Mouse (Mus musculus) splenic B cell, adult 2 months (primary cell): ENCODE results near the gene Rbm12.

Source experiments
- DNase-seq: peaks from one replicate; pipeline ENCODE4 v3.0.0-alpha.2; 2011; ENCODE audit warnings: low read depth, low spot score
- H3K27me3 ChIP-seq: 2 replicates; pipeline ENCODE4 v1.6.1; 2012; ENCODE audit warnings: mild to moderate bottlenecking, low read length, moderate library complexity, mixed read lengths; ENCODE audit not compliant: control insufficient read depth, poor library complexity, insufficient read depth, severe bottlenecking
- H3K36me3 ChIP-seq: 2 replicates; pipeline ENCODE4 v1.6.1; 2012; ENCODE audit warnings: mild to moderate bottlenecking, low read length, moderate library complexity, mixed read lengths; ENCODE audit not compliant: control insufficient read depth, poor library complexity, insufficient read depth, severe bottlenecking

Gene Rbm12

GRCm38 (mm10) chr2:156065099-156066041 is 46.4 kb downstream of the Rbm12 start, which contains the start of gene Spag4:
Gene Spag4 (plus strand): TSS chr2:156065175.
- H3K36me3 ChIP-seq: no peaks in the 10 kb centered on the region
- peak; percentile 85 for DNase-seq
- no peaks in the 10 kb centered on the region; the same call in 1 of the 2 replicates for H3K27me3 ChIP-seq

- no peaks in the 10 kb centered on the region for H3K36me3 ChIP-seq
- no peak for DNase-seq
These were observed 59.0 kb downstream of the Rbm12 start, which contains the start of gene Fer1l4 for GRCm38 (mm10) chr2:156052816-156053215. Gene Fer1l4 (minus strand): TSS chr2:156052947.

GRCm38 (mm10) chr2:156047929-156048328 is 63.8 kb downstream of the Rbm12 start:
- Histone ChIP-seq H3K36me3 (no peaks in the 10 kb centered on the region), H3K27me3 (no peaks in the 10 kb centered on the region)
- DNase-seq: peak; percentile 38

More at GRCm38 (mm10) chr2:156052816-156053215, 59.0 kb downstream of the Rbm12 start, which contains the start of gene Fer1l4:
- H3K27me3 ChIP-seq: no peaks in the 10 kb centered on the region

GRCm38 (mm10) chr2:156042903-156043302 is 68.9 kb downstream of the Rbm12 start:
- Histone ChIP-seq H3K36me3 (no peaks in the 10 kb centered on the region), H3K27me3 (no peaks in the 10 kb centered on the region)
- DNase-seq: no peak
